Mouse (Mus musculus) hindbrain, embryonic 10.5 days (tissue): Measurements from ENCODE around the gene Itm2c. TPM values are rescaled to one million over a fixed set of nuclear protein-coding genes. Genes with fewer than 3 reads are reported as not detected.

Experiments
- DNase-seq: peaks from one replicate; pipeline ENCODE4 v3.0.0-alpha.2; 2017; ENCODE audit warnings: low spot score
- H3K27ac ChIP-seq: fragments of 300-500 bp; sonication (generic); 2 replicates; pipeline ENCODE4 v1.5.1; 2016; ENCODE audit warnings: mild to moderate bottlenecking, moderate library complexity
- H3K27me3 ChIP-seq: fragments of 300-500 bp; sonication (generic); 2 replicates; pipeline ENCODE4 v1.6.1; 2016; ENCODE audit warnings: mild to moderate bottlenecking; ENCODE audit not compliant: poor library complexity, insufficient read depth, severe bottlenecking
- H3K36me3 ChIP-seq: fragments of 300-500 bp; sonication (generic); 2 replicates; pipeline ENCODE4 v1.6.1; 2016; ENCODE audit warnings: mild to moderate bottlenecking, moderate library complexity
- H3K4me1 ChIP-seq: fragments of 300-500 bp; sonication (generic); replicated peaks from 2 replicates; pipeline ENCODE4 v1.6.1; 2016; ENCODE audit warnings: mild to moderate bottlenecking
- H3K4me3 ChIP-seq: fragments of 300-500 bp; sonication (generic); 2 replicates; pipeline ENCODE4 v1.5.1; 2016; ENCODE audit warnings: mild to moderate bottlenecking, moderate library complexity
- H3K9me3 ChIP-seq: fragments of 300-500 bp; sonication (generic); 2 replicates; pipeline ENCODE4 v1.6.1; 2016; ENCODE audit warnings: mild to moderate bottlenecking, moderate library complexity
- whole genome bisulfite sequencing: fragments of 180-500 bp; shearing (Covaris S2); methylation state at CpG from one replicate; pipeline ENCODE4 v1.1.7; 2016; 5-methylcytosine and 5-hydroxymethylcytosine counted together
- polyA plus RNA-seq: library from polyadenylated mRNA; unstranded; fragments of >200 nt; fragmentation: Nextera tagmentation; extraction: Ambion mirVana; gene quantifications from 2 replicates; pipeline ENCODE4 v1.2.1, GENCODE M21; 2016

Gene Itm2c
- polyA plus RNA-seq, 1 experiment from 2014 or later = 151 TPM

DNA sequence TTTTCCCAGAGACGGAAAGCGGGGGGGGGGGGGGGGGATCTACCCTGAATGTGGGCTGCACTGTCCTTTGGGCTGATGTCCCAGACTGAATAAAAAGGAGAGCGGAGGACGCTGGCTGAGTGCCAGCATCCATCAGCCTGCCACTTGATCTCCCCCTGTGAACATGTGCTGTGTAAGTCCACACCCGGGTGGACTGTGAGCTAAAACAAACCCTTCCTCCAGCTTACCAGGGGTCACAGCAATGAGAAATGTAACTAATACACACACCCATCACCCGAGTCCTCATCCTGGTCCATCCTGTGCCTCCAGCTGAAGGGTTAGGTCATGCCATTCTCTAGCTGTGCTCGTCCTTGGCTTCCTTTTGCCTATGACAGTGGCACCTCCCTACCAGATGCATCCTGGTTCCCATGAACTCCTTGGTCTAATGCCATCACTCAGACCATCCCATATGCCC is 8.1 kb downstream of the Itm2c start:
- H3K4me3 ChIP-seq = no peak overlapping the region
- peaks cover 54% of the 10 kb centered on the region for H3K36me3 ChIP-seq
- 73% methylated on average over 7 of the region's 7 CpGs for WGBS
- no peak for DNase-seq
- no peaks in the 10 kb centered on the region for H3K27me3 ChIP-seq
- H3K4me1 ChIP-seq = peaks cover 52% of the 10 kb centered on the region
- no peak overlapping the region for H3K27ac ChIP-seq
- no peaks in the 10 kb centered on the region for H3K9me3 ChIP-seq

DNA sequence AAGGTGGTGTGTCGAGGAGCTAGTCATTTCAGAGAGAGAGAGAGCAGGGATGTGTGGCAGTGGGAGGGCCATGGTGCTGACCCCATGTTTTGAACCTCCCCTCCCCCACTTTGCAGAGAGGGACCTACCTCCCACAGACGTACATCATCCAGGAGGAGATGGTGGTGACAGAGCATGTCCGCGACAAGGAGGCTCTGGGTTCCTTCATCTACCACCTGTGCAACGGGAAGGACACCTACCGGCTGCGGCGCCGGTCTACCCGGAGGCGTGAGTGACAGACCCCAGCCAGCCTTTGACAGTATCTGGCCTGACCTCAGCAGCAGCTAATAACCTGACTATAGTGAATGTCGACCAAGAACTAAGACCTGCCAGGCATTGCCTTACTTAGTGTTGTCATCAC is 12.8 kb downstream of the Itm2c start:
- Histone ChIP-seq H3K4me3 (no peak overlapping the region), H3K9me3 (no peaks in the 10 kb centered on the region), H3K27ac (no peak overlapping the region), H3K27me3 (no peaks in the 10 kb centered on the region), H3K4me1 (peaks cover 5% of the 10 kb centered on the region), H3K36me3 (peaks cover 85% of the 10 kb centered on the region)
- 96% methylated on average over 12 of the region's 12 CpGs for WGBS
- DNase-seq = no peak

DNA sequence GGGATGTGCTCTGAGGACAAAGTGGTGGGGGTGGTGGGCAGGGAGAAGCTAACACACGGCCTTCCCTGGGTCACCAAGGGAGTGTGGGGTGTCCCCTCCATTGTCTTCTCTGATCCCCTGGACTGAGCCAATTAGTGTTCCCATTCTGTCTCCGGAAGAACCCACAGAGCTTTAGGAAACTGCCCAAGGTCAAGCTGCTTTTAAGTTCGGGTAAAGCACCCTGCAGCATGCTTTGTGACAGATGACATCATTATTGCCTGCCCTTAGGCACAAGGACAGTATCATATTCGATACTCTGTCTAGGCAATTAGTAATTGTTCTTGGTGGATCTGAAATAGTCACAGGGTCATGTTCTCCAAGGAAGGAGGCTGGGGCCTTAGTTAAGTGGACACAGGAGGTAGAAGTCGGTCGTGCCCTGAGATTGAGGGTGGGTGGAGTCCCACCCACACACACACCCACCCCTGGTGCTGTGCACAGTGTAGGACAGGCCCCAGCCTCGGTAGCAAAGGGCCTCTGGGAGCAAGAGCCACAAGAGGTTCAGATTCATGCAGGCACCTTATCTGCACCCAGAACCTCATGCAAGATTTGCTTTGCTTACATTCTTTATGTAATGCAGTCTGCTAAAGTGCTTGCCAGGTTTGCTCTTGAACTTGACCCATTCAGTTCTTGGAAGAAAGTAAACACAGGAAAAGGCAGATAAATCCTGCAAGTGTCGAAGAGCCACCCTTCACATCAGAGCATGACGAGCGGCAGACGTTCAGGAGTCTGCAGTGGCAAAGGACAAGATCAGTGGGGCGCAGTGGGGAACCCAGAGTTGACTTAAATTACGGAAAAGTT is 14.9 kb downstream of the Itm2c start:
- Histone ChIP-seq H3K36me3 (peaks cover 71% of the 10 kb centered on the region), H3K4me1 (no peaks in the 10 kb centered on the region), H3K27me3 (no peaks in the 10 kb centered on the region), H3K27ac (no peak overlapping the region), H3K9me3 (no peaks in the 10 kb centered on the region), H3K4me3 (no peak overlapping the region)
- 78% methylated on average over 13 of the region's 13 CpGs for WGBS
- DNase-seq = no peak

DNA sequence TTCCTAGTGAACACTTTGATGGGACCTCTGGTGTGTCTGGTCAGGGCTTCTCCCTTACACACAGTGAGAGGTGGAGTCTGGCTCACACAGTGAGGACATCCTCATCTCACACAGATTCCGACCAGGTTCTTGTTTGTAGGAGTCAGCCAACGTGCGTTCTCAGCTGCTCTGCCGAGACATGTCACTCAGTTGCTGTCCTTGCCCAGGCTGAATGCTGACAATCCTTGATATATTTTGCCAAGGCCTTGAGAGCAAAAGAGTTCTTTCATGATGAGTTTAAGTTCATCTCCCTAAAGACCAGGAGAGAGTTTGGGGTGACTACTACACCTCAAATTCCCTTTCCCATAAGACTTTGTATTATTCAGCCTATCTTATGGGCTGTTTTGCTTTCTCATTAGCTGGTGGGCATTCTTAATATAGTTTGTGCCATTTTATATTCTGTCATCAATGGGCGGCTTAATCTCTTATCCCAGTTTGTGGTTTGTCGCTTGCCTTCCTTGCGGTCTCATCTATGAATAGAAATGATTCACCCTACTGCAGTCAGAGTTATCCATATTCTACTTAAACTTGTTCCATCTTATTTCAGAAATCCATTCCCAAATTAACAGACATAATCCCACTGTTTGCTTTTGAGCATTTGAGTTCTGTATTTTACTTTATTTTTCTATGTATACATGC is 19.1 kb downstream of the Itm2c start:
- Histone ChIP-seq H3K4me3 (no peak overlapping the region), H3K27me3 (no peaks in the 10 kb centered on the region), H3K9me3 (no peaks in the 10 kb centered on the region), H3K36me3 (peaks cover 28% of the 10 kb centered on the region), H3K27ac (no peak overlapping the region), H3K4me1 (peaks cover 17% of the 10 kb centered on the region)
- 94% methylated on average over 7 of the region's 7 CpGs for WGBS
- no peak for DNase-seq

DNA sequence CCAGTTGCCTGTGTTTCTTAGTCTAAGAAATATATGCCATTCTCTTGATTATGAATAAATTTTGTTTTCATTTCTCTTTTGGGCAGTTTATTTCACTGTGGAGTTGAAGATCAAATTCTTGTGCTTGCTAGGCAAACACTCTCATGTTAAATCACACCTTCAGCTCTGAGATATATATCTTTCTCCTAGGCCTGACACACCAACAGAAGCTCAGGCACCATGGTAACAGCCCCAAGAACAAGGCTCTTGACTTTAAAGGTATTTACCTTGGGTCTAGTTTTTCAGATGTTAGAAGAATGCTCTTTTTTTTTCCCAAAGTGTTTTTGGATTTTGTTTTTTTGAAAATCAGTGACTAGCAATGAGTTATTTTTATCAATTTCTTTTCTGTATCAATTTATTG is 21.8 kb downstream of the Itm2c start:
- Histone ChIP-seq H3K9me3 (no peaks in the 10 kb centered on the region), H3K27me3 (no peaks in the 10 kb centered on the region), H3K36me3 (peaks cover 6% of the 10 kb centered on the region; the same call in 1 of the 2 replicates), H3K4me3 (no peak overlapping the region), H3K27ac (no peak overlapping the region), H3K4me1 (peaks cover 17% of the 10 kb centered on the region)
- no peak for DNase-seq

DNA sequence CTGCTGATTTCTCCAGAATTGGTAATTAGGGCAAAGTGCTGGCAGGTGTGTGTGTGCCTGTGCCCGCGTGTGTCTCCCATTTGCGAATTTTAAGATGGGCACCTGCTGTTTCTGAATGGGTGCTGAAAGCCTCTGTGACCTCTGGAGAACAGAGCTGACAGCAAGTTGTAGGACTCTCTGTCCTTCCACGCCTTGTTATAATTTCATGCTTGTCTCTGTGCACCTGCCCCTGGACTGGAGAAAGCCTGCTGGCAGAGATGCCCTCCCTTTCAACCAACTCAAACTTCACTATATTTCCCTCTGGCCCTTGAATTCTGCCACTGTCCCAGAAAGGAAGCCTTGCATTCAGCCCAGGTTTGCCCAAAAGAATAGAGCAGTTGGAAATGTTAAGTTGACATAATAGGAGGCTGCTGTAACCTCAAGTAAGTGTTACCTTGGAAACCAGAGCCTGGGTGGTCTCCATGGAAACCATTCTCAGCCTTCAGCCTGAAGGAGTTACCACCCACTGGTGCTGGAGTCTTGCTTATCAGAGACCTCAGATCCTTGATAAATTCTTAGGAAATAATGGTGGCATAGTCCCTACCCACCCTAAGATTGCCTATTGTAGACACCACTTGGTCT is 22.9 kb downstream of the Itm2c start:
- 25% methylated on average over 4 of the region's 4 CpGs for WGBS
- no peak overlapping the region for H3K4me3 ChIP-seq
- no peaks in the 10 kb centered on the region for H3K9me3 ChIP-seq
- H3K27me3 ChIP-seq = no peaks in the 10 kb centered on the region
- peak overlapping the region; percentile 40; the same call in 1 of the 2 replicates for H3K27ac ChIP-seq
- H3K4me1 ChIP-seq = peaks cover 21% of the 10 kb centered on the region
- peak; percentile 62 for DNase-seq
- no peaks in the 10 kb centered on the region for H3K36me3 ChIP-seq

DNA sequence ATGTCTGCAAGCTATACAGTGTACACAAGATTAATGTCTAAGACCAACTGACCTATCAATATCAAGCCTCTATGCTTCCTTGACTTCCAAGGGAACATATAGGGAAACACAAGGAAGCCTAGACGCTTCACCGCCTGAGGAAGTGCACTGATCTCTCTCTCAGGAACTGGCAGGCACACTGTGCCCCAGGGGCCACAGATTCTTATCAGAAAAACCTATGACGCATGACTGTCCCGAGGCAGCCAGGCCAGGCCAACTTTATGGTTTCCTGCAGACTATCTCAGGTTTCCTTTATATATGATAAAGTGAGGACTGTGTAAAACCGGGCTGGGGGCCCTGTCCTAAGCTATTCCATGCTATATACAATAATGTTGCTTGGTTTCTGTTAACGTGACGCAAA is 25.5 kb downstream of the Itm2c start:
- peaks cover 31% of the 10 kb centered on the region for H3K4me1 ChIP-seq
- no peak overlapping the region for H3K27ac ChIP-seq
- no peaks in the 10 kb centered on the region for H3K9me3 ChIP-seq
- H3K27me3 ChIP-seq = no peaks in the 10 kb centered on the region
- no peak overlapping the region for H3K4me3 ChIP-seq
- no peak for DNase-seq
- H3K36me3 ChIP-seq = no peaks in the 10 kb centered on the region
- WGBS = 79% methylated on average over 7 of the region's 7 CpGs

DNA sequence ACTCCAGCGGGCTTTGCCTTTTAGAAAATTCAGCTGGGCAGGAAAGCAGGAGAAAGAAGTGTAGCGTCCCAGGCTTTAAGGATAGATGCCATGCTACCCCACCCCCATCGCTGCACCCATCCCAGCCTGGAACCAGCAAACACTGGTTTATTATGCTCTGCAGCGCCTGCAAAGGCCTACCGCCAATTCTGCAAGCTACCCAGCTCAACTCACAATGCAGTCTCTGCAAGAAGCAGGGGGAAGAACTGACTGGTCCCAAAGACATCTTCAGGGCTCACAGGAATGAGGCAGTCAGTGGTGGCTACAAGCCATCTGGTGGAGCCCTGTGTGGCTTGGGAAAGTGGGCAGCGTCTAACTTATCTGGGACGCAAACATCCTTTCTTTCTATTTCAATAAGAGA is 27.6 kb downstream of the Itm2c start:
- no peak overlapping the region for H3K27ac ChIP-seq
- no peaks in the 10 kb centered on the region for H3K36me3 ChIP-seq
- no peaks in the 10 kb centered on the region for H3K27me3 ChIP-seq
- WGBS = 86% methylated on average over 7 of the region's 7 CpGs
- peaks cover 25% of the 10 kb centered on the region for H3K4me1 ChIP-seq
- H3K4me3 ChIP-seq = no peak overlapping the region
- H3K9me3 ChIP-seq = no peaks in the 10 kb centered on the region
- no peak for DNase-seq

DNA sequence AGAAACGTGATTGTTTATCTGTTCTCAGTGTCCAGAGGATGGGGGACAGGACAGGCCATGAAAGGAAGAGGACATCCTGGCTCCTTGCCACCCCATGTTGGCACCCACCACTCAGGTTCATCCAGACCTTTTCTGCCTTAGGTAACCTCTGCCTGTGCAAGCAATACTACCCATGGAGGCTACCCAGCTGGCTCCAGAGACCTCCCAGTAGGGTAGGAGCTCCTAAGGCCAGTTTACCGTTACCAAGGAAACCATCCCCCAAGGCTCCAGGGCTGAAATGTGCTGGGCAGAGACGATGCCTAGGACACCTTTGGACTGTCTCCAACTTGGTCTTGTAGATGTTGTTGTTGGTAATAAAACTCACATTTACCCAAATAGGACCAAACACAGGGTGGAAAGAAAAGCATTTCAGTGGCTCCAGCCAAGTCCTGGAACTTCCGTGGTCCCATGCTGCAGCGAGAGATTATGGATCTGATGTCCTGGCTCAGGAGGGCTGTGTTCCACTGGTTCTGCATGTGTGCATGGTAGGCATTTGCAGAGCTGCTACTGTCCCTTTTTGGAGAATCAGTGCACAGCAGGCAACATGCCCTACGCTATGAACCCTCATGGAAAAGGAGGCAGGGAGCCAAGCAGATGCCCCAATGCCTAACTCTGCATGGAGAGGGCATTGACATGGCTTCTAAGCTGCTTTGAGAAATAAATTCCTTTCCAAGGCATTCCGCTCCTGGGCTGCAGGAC is 28.2 kb downstream of the Itm2c start:
- no peak overlapping the region for H3K27ac ChIP-seq
- no peaks in the 10 kb centered on the region for H3K27me3 ChIP-seq
- no peak for DNase-seq
- no peaks in the 10 kb centered on the region for H3K36me3 ChIP-seq
- WGBS = 63% methylated on average over 7 of the region's 7 CpGs
- peaks cover 20% of the 10 kb centered on the region for H3K4me1 ChIP-seq
- no peaks in the 10 kb centered on the region for H3K9me3 ChIP-seq
- no peak overlapping the region for H3K4me3 ChIP-seq

DNA sequence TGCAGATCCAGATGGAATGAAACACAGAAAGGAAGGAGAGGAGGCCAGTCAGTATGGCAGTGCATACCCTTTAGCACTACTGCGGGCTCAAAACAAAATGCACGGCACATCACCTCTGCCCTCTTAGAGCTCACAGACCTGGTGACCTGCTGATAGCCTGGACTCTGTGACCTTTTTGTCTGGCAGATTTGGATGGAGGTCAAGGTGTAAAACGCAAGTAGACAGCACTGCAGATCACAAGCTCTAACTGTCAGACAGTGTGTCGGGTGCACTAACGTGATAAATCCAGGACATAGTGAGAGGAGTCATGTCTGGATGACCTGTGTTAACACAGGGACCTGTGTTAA is 28.8 kb downstream of the Itm2c start:
- Histone ChIP-seq H3K4me1 (peaks cover 19% of the 10 kb centered on the region), H3K27me3 (no peaks in the 10 kb centered on the region), H3K9me3 (no peaks in the 10 kb centered on the region), H3K36me3 (no peaks in the 10 kb centered on the region), H3K4me3 (no peak overlapping the region), H3K27ac (no peak overlapping the region)
- no peak for DNase-seq
- 77% methylated on average over 5 of the region's 5 CpGs for WGBS

DNA sequence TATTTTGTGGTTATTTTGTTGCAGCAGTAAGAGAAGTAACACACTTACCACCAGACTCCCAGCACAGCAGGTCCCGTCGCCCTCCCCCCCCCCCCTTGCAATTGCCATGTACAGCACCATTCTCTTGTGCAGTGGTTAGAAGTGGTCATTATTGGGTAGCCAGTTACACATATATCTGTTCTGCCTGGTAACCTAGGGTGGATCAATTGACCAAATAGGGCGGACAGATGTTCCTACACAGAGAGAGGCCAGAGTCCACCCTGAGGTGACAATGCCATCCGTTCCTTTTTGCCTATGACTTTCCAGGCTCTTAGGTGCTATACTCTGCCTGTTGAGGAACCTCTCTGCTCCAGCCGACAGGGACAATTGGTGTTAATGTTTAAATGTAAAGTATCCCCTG is 31.1 kb downstream of the Itm2c start:
- no peaks in the 10 kb centered on the region for H3K9me3 ChIP-seq
- H3K4me3 ChIP-seq = no peak overlapping the region
- H3K27me3 ChIP-seq = no peaks in the 10 kb centered on the region; the same call in 1 of the 2 replicates
- H3K36me3 ChIP-seq = no peaks in the 10 kb centered on the region
- no peak for DNase-seq
- no peak overlapping the region for H3K27ac ChIP-seq
- WGBS = 87% methylated on average over 5 of the region's 5 CpGs
- peaks cover 34% of the 10 kb centered on the region for H3K4me1 ChIP-seq

DNA sequence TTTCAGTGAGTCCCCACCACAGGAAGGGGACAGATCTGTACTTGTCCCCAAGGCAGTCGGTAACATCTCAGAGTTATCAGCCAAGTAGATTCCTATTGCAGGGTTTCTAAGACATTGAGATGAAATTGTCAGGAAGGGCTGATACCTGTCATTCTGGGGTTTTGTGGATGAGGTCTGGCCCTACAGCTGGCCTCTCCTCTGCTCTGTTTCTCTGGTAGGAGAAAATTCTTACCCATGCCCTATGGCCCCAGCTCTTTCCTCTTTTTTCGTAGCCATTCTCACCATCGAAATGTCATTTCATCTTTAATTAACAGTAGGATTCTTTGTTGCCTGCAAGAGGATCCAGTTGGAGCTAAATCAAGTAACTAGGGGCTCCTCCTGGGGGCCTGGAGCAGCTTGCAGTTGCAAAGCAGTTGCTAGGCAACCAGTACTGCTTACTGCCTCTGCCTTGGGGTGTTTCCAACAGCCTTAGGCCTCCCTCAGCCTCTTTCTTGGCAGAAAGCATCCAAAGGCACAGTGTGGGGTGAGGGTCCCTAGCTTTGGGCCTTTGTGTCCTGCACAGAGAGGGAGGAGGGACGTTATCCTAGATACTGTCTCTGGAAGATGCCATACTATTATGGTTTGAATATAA is 34.1 kb downstream of the Itm2c start, which contains the start of gene 4933407L21Rik:
4933407L21Rik (plus strand) TSS at position 427 of the 631 bp plus-strand sequence.
- H3K27ac ChIP-seq = peak within 1 kb of the TSS; percentile 69
- DNase-seq = peak; percentile 50
- H3K4me1 ChIP-seq = peaks cover 40% of the 10 kb centered on the region
- no peaks in the 10 kb centered on the region for H3K9me3 ChIP-seq
- H3K27me3 ChIP-seq = no peaks in the 10 kb centered on the region; the same call in 1 of the 2 replicates
- H3K4me3 ChIP-seq = no peak within 1 kb of the TSS
- H3K36me3 ChIP-seq = no peaks in the 10 kb centered on the region
- WGBS = 39% methylated on average over 4 of the region's 4 CpGs
